Mouse (Mus musculus) liver, adult 2 months (tissue): ENCODE results near the gene Frmd5.

Experiments
- CTCF ChIP-seq: fragments of 200-500 bp; IDR thresholded peaks from 2 replicates; pipeline ENCODE4 v1.5.1; 2011; ENCODE audit warnings: low read depth, low read length, control low read depth
- POLR2A ChIP-seq: fragments of 200-500 bp; IDR thresholded peaks from 2 replicates; pipeline ENCODE4 v1.6.1; 2011; ENCODE audit warnings: low read length, control low read depth; ENCODE audit not compliant: insufficient read depth; ENCODE audit errors: extremely low read depth

- TF ChIP-seq POLR2A = no peak
- no peak for TF ChIP-seq CTCF
Observed at GRCm38 (mm10) chr2:121688107-121688506, 118.8 kb downstream of the Frmd5 start.
